Mouse (Mus musculus): ENCODE data around the gene Cnih3.

Cnih3 gene

DNA sequence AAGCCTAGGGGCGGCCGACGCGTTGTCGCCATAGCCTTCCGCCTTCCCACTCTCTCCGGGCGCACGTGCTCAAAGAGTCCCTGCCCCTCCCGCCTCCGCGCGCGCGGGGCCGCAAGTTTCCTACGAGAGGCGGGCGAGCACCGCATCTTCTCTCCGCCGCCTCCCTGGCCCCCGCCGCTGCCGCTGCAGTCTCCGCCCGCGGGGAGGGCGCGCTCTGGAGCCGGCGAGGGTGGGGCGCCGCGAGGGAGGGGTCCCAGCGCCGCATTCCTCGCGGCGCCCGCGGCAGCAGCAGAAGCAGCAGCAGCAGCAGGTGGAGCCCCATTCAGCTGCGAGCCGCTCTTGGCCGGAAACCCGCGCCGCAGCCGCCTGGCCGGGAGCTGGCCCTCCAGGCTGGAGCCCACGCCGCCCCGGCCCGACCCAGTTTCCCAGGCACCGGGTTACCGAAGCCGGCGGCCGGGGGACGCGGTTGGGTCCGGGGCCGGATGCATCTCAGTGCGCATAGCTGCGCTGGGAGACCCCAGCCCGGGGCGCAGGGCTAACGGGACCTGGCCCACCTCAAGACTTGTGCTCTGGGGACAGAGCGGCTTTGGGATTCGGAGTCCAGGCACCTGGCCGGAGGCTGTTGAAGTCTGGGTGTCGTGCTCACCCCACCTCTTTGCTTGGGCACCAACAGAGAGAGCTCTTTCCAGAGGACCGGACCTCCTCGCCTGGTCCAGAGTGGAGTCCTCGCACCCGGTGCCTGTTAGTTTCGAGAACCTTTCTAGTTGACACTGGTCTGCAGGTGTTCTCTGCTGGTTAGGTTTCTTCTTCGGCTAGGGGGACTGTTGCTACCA is at the start of gene Cnih3:
Gene Cnih3 (plus strand): TSS at position 262 of the 833 bp plus-strand sequence.
- peak; percentile 64 for DNase-seq

DNA sequence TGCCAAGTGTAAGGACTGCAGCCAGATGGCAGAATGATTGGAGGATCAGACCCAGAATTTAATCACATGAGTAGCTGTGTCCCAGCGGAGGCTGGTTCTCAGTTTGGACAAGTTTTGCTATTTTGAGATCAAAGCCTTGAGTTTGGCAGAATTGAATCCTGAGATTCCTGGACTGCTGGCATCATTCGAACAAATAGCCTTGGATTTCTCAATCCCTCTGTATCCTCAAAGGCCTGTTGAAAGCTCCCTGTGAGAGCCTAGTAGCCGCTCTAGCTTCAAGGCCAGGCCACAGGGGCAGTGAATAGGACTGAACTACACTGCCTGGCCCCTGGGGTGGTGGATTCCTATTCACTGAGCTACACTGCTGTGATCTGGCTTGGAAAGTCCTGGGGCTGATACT is 44.4 kb upstream of the Cnih3 start:
- no peak for DNase-seq

DNA sequence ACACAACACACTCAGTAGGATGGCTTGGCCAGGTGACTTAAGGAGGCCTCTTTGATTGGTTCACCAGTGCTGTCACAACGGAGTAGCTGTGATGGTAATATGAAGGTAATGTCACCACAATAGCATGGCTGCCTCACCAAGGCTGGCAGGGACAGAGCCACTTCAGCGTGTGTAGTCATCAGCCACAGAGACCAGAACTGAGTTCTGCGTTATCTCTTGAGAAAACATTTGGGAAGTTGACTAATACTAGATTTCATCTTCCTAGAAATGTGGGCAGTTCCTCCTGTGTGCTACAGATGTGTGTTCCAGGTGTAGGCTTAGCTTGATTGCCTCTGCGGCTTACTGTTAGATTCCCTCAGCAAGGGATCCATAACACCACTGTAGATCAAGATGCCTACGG is 41.7 kb upstream of the Cnih3 start:
- DNase-seq, result no peak

DNA sequence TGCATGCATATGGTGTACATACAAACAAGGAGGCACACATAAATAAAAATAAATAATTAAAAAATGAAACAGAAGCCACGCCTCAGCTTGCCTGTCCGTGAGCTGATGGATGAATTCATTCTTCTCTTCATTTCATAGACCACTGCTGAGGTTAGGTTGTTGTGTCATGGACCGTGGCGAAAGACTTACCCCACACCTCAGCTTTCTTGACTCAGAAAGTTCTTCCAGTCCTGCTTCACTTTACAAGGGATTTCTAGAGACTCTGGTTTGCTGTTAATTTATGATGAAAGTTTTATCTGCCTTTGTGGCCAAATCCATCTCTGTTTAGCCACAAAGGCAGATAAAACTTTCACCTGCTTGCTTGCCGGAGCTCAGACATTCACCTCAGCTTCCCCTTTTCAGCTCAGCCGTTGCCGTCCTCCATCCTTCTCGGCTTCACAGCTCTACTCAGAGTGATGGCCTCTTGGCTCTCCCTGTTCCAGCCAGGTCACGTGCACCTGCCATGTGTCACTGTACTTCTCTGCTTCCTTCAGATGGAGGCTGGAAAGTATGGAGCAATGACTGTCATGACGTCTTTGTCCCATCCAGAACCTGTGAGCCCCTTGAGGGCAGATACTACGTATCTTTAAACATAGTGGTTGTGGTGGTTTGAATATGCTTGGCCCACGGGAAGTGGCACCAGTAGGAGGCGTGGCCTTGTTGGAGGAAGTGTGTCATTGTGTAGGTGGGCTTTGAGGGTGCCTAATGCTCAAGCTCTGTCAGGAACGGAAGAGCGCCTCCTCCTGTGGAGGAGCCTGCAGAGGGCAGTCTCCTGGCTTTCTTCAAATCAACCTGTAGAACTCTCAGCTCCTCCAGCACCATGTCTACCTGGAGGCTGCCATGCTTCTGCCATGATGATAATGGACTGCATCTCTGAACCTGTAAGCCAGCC is 40.0 kb upstream of the Cnih3 start:
- no peak for DNase-seq

DNA sequence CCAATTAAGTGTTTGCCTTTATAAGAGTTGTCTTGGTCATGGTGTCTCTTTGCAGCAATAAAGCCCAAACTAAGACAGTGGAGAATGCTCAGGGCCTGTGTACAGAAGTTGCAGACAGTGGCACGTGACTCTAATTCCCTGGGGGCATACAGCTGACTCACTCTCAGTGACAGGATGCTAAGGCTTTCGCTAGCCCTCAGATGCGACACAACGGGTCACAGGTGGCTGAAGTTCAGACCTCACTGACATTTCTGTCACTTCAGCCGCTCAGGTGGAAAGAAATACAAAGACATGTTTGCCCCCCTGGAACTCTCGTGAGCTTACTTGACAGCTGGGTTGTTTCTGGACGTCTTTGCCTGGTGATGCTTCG is 39.4 kb upstream of the Cnih3 start:
- no peak for DNase-seq

DNA sequence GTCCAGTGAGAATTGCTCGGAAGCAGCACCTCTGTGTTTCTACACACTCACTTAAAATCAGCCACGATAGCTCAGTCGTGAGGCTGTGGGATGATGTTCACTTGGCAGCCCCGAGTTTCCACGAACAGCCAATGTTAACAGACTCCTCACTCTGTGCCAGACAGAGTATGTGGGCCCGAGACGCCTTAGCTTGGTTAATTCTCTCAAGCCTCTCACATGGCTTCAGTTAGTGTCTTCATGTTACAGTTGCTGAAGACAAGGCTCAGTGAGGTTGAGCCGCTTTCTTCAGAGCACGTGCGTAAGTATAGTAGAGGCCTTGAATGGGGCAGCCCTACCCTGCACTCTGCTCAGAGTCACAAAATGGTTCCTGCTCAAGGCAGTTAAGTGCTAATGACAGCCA is 38.1 kb upstream of the Cnih3 start:
- no peak for DNase-seq

GRCm38 (mm10) chr1:181315350-181315749 is 37.1 kb upstream of the Cnih3 start:
- DNase-seq, result no peak

GRCm38 (mm10) chr1:181316571-181316970 is 35.9 kb upstream of the Cnih3 start:
- no peak for DNase-seq

GRCm38 (mm10) chr1:181319466-181319865 is 33.0 kb upstream of the Cnih3 start:
- DNase-seq, result no peak

DNA sequence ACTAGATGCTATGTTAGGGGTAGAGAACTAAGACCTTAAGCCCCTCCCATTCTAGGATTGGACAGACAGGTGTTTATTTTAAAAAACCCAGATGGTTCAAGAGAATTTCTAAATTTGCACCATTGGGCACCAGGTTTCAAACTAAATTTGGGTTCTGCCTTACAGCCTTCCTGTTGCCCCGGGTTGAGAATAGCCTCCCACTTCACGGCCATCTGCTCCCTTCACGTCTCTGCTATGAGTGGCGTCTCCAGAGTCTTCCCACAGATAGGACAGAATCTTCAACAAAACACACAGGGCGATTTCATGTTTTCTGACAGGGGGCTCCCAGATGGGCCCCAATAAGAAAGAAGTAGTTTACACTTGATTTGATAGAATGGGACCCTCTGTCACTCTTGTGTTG is 31.3 kb upstream of the Cnih3 start:
- no peak for DNase-seq

DNA sequence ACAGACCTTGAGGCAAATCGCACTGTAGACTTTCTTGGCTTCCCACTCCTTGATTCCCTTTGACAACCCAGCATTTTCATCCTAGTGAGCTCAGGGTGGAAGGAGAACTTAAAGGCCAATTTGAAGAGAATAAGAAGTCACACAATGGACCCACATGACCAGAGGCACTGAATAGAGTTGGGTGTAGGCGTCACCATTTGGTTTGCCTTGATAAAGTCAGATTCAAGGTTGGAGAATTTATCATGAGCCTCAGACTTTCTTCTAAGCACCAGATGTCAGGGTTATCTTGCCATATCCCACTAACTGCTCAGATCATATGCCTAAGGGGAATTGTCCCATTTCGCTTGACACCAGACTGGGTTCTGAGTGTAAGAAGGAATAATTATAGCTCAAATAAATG is 29.3 kb upstream of the Cnih3 start:
- DNase-seq, result no peak

GRCm38 (mm10) chr1:181327137-181327536 is 25.3 kb upstream of the Cnih3 start:
- DNase-seq, result no peak

- DNase-seq, result no peak
Observed at GRCm38 (mm10) chr1:181327636-181328420, 24.6 kb upstream of the Cnih3 start.

GRCm38 (mm10) chr1:181329110-181329509 is 23.3 kb upstream of the Cnih3 start:
- no peak for DNase-seq

GRCm38 (mm10) chr1:181332597-181332996 is 19.8 kb upstream of the Cnih3 start:
- DNase-seq, result no peak

- DNase-seq, result no peak
Observed at GRCm38 (mm10) chr1:181334329-181335018, 18.0 kb upstream of the Cnih3 start.

DNA sequence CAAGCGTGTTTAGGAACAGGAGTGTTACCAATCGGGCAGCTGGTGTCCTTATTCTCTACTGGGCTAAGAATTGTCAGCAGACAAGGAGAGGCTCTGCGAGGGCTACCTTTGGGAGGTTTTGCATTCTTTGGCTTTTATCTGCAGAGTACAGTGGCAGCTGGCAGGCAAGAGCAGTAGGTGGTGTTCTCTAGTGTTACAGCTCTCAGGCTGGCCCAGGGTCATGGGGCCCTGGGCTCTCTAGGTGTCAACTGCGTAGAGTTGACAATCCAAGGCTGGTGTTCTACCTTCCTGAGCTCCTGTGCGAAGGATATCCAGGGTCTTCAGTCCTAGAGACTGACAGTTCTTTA is 17.4 kb upstream of the Cnih3 start:
- no peak for DNase-seq

DNA sequence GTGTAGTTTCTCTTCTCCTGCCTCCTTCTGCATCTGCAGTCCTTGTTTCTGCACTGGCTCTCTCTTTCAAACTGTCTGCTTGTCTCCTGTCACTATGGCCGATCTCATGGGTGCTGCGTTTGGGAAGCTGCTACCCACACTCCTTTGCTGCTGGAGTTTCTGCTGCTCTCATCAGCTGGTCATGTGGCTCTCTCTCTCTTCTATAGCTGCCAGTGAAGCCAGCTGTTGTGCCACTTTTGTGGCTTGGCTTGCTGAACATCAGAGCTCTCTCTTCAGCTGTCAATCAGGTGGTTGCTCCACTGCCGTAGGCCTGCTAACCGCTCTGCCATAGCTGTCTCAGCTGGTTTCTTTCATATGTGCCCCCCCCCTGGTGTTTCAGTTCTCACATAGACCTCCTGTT is 17.0 kb upstream of the Cnih3 start:
- no peak for DNase-seq

GRCm38 (mm10) chr1:181336857-181337256 is 15.6 kb upstream of the Cnih3 start:
- no peak for DNase-seq

DNA sequence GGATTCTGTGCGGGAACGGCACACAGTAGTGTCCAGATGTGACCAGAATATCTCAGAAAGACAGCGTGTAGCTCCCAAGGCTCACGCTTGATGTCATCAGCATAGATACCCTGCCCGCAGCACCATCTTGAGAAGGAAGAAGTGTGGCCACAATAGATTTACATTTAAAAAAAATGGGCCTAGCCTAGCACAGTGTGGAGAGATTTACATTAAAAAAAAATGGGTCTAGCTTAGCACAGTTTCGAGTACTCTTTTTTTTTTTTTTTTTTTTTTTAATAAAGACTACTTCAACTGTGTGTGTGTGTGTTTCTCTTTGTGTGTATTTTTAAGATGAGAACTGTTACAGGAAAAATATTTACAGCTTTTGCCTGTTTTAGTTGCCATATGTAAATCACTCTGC is 13.3 kb upstream of the Cnih3 start:
- no peak for DNase-seq

- no peak for DNase-seq
Observed at GRCm38 (mm10) chr1:181345547-181345946, 6.9 kb upstream of the Cnih3 start.

DNA sequence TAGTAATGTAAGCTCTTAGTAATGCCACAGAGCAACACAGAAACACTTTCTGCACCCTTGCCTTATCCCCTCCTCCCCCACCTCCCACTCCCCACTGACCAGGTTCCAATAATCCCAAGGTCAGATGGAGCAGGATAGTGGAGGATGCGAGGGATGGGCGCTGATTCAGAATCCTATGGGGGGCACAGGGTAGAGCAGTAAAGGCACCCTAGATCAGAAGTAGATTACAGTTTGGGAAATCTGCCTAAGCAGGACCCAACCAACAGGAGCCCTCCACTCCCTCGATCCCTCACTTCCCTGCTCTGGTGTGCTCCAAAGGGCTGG is 423 bp upstream of the Cnih3 start:
- no peak for DNase-seq
